Mouse (Mus musculus): Measurements from ENCODE around the gene Gm42372.

- TF ChIP-seq EP300 (IDR thresholded peaks at IDR 0.05; ENCODE audit: insufficient read depth, low read depth, low read length) (no peak), POLR2A (IDR thresholded peaks at IDR 0.05; ENCODE audit: insufficient read depth, low read length) (no peak)
These were observed 9.5 kb downstream of the Gm42372 start, which contains the start of gene Ccdc8 for GRCm38 (mm10) chr7:16992451-16992807.
